Mouse (Mus musculus): ENCODE data around the gene Gm11077. TPM values are rescaled to one million over a fixed set of nuclear protein-coding genes. Genes with fewer than 3 reads are reported as not detected.

Gm11077 gene
- polyA plus RNA-seq, 1 experiment: not detected

DNA sequence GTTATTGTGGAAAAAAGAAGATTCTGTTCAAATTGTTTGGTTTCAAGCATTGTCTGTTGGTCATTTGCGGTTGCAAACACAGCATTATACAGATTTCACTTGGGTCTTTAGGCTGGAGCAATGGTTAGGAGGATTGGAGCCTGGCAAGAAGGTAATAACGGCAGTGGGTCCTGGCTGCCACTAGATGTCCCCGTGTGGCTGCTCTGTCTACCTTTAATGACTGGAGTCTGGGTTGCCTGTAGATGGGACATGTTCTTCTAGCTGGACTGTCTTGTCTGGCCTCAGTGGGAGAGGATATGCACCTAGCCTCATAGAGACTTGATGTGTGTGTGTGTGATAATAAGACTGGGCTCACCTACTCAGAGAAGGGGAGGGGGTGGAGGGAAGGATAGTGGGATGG lies 60.8 kb downstream of the Gm11077 start:
- Histone ChIP-seq H3K27ac (ENCODE audit: insufficient read depth, low read length) (no peak overlapping the region), H3K4me1 (ENCODE audit: control insufficient read depth, insufficient read depth, low read length) (no peaks in the 10 kb centered on the region), H3K27me3 (ENCODE audit: control insufficient read depth, insufficient read depth, low read length) (no peaks in the 10 kb centered on the region), H3K4me3 (replicated peaks; ENCODE audit: insufficient read depth, low read depth, low read length) (no peak overlapping the region)
- WGBS: 46% methylated on average over 3 of the region's 3 CpGs
- TF ChIP-seq POLR2A (IDR thresholded peaks at IDR 0.05; ENCODE audit: borderline replicate concordance, insufficient read depth, low read length) (no peak), CTCF (IDR thresholded peaks at IDR 0.05; ENCODE audit: borderline replicate concordance, insufficient read depth, low read depth, low read length) (peak; percentile 62)
- DNase-seq: peak; percentile 25 to 36

DNA sequence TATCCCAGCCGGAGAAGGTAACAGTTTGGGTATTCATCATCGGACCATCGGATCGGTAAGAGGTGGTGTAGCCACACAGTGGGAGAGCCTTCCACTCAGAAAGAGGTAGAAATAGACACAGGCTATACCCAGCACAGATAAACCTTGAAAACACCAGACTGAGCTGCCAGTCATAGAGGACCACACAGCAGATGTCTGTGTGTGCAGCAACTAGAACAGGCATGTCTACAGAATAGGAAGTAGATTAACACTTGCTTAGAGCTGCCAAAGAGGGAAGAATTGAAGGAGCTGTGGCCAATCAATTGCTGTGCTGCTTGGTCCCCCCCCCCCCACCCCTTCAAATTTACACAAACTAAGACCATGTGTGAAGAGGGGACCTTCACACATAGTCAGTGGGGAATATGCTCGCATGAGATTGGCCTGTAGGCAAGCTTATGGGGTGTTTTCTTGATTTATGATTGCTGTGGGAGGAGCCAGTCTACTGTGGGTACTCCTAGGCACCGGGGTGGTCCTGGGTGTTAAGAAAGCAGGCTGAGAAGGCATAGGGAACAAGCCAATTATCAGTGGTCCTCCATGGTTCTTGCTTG lies 64.7 kb downstream of the Gm11077 start:
- WGBS: 92% methylated on average over 6 of the region's 6 CpGs
- Histone ChIP-seq H3K27ac (ENCODE audit: insufficient read depth, low read length) (no peak overlapping the region), H3K4me1 (ENCODE audit: control insufficient read depth, insufficient read depth, low read length) (no peaks in the 10 kb centered on the region), H3K4me3 (replicated peaks; ENCODE audit: insufficient read depth, low read depth, low read length) (no peak overlapping the region), H3K27me3 (ENCODE audit: control insufficient read depth, insufficient read depth, low read length) (no peaks in the 10 kb centered on the region)
- no peak for DNase-seq
- TF ChIP-seq CTCF (IDR thresholded peaks at IDR 0.05; ENCODE audit: borderline replicate concordance, insufficient read depth, low read depth, low read length) (no peak), POLR2A (IDR thresholded peaks at IDR 0.05; ENCODE audit: borderline replicate concordance, insufficient read depth, low read length) (no peak)

DNA sequence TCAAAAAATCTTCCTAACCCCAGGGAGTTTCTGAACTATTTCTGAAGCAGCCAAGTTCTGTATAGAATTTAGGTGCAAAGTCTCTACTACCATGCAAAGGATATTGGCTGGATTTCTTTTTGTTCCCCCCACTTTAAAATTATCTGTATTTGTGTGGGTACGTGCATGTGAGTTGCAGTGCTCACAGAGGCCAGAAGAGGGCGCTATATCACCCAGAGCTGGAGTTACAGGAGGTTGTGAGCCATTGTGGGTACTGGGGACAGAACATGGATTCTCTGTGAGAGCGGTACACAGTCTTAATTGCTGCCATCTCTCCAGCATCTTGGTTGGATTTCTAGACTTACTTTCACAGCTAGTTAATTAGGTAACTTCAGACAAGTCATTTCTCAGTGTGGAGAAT lies 69.8 kb downstream of the Gm11077 start:
- no peaks in the 10 kb centered on the region for H3K27me3 ChIP-seq (ENCODE audit: control insufficient read depth, insufficient read depth, low read length)
- H3K27ac ChIP-seq (ENCODE audit: insufficient read depth, low read length): no peak overlapping the region
- H3K4me1 ChIP-seq (ENCODE audit: control insufficient read depth, insufficient read depth, low read length): no peaks in the 10 kb centered on the region; the same call in 1 of the 2 replicates
- WGBS: 74% methylated on average over 3 of the region's 3 CpGs
- H3K4me3 ChIP-seq (replicated peaks; ENCODE audit: insufficient read depth, low read depth, low read length): no peak overlapping the region
- 0 out of 2 replicates have a peak, but pooled peaks have one; percentile 20 for TF ChIP-seq CTCF (IDR thresholded peaks at IDR 0.05; ENCODE audit: borderline replicate concordance, insufficient read depth, low read depth, low read length)
- no peak for TF ChIP-seq POLR2A (IDR thresholded peaks at IDR 0.05; ENCODE audit: borderline replicate concordance, insufficient read depth, low read length)
- no peak for DNase-seq

DNA sequence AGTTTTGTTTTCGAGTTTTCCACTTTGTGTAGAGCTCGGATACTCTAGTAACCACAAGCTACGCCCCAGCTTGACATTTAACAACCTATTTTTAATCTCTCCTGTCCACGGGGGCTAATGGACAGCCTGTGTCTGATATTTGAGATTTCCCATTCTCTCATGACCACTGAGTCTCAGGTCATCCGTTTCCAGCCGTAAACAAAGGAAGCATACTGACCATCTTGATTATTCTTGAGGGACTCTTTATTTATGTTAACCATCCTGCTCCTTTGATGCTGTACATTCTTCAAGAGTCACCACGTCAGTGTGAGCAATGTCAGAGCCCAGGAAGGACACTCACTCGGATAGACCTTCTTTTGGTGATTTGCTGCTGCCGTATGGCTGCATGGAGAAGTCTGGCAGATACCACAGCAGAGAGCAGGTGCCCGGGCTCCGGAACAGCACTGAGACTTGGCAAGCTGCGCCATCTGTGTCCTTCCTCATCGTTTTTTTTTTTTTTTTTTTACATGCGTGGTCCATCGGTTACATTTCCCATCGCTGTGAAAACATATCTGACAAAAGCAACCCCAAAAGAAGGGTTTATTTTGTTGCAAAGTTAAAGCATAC lies 70.5 kb downstream of the Gm11077 start:
- H3K4me3 ChIP-seq (replicated peaks; ENCODE audit: insufficient read depth, low read depth, low read length): no peak overlapping the region
- no peak for TF ChIP-seq CTCF (IDR thresholded peaks at IDR 0.05; ENCODE audit: borderline replicate concordance, insufficient read depth, low read depth, low read length)
- no peak for TF ChIP-seq POLR2A (IDR thresholded peaks at IDR 0.05; ENCODE audit: borderline replicate concordance, insufficient read depth, low read length)
- H3K4me1 ChIP-seq (ENCODE audit: control insufficient read depth, insufficient read depth, low read length): no peaks in the 10 kb centered on the region; the same call in 1 of the 2 replicates
- 22% methylated on average over 16 of the region's 16 CpGs for WGBS
- peak; percentile 64 to 82 for DNase-seq
- no peaks in the 10 kb centered on the region for H3K27me3 ChIP-seq (ENCODE audit: control insufficient read depth, insufficient read depth, low read length)
- no peak overlapping the region for H3K27ac ChIP-seq (ENCODE audit: insufficient read depth, low read length)

DNA sequence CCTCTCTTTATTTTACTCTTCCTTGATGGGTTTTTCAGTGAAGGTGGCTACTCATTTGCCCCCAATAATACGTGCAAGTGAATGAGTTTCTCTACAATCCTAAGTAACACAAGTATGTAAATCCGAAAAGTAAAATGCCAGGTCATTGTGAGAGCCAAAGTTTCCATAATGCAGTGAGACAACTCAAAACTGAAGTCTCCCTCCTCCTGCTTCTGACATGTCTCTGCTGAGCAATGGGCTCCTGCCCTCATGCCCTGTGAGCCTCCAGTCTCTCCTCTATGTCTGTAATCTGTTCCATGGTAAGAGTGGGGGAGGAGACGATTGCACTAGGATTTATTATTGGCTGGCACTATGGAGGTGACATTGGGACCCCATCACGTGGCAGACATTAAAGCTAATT lies 71.5 kb downstream of the Gm11077 start:
- TF ChIP-seq POLR2A (IDR thresholded peaks at IDR 0.05; ENCODE audit: borderline replicate concordance, insufficient read depth, low read length) (no peak), CTCF (IDR thresholded peaks at IDR 0.05; ENCODE audit: borderline replicate concordance, insufficient read depth, low read depth, low read length) (no peak)
- Histone ChIP-seq H3K4me1 (ENCODE audit: control insufficient read depth, insufficient read depth, low read length) (no peaks in the 10 kb centered on the region; the same call in 1 of the 2 replicates), H3K27me3 (ENCODE audit: control insufficient read depth, insufficient read depth, low read length) (no peaks in the 10 kb centered on the region), H3K27ac (ENCODE audit: insufficient read depth, low read length) (no peak overlapping the region), H3K4me3 (replicated peaks; ENCODE audit: insufficient read depth, low read depth, low read length) (no peak overlapping the region)
- 95% methylated on average over 4 of the region's 4 CpGs for WGBS
- DNase-seq: no peak

Other genes starting within 250 kb of the Gm11077 start
- gene Aebp2, start 106.6 kb upstream of the Gm11077 start, polyA plus RNA-seq (2012; rRNA removed): 46.4 and 47.9 TPM in 2 replicates

Data from cerebellum, adult 2 months (tissue).